Mouse (Mus musculus) hindbrain, postnatal 0 days (tissue): ENCODE measurements around the gene Ccs. TPM values are rescaled to one million over a fixed set of nuclear protein-coding genes. Genes with fewer than 3 reads are reported as not detected.

Source experiments
- ATAC-seq: fragments of 200-750 bp; cut with Nextera tagmentation; 2 replicates; pipeline ENCODE4 v1.8.0; 2017; ENCODE audit warnings: mild to moderate bottlenecking, moderate TSS enrichment, moderate library complexity
- DNase-seq: peaks from one replicate; pipeline ENCODE4 v3.0.0-alpha.2; 2015; ENCODE audit warnings: low spot score
- H3K27ac ChIP-seq: fragments of 300-500 bp; sonication (generic); 2 replicates; pipeline ENCODE4 v1.5.1; 2014; ENCODE audit warnings: mild to moderate bottlenecking
- H3K27me3 ChIP-seq: fragments of 300-500 bp; sonication (generic); 2 replicates; pipeline ENCODE4 v1.6.1; 2014; ENCODE audit warnings: low read length, mixed read lengths; ENCODE audit not compliant: insufficient read depth
- H3K36me3 ChIP-seq: fragments of 300-500 bp; sonication (generic); 2 replicates; pipeline ENCODE4 v1.6.1; 2014; ENCODE audit warnings: low read length, mixed read lengths; ENCODE audit not compliant: insufficient read depth
- H3K4me1 ChIP-seq: fragments of 300-500 bp; sonication (generic); 2 replicates; pipeline ENCODE4 v1.6.1; 2014; ENCODE audit warnings: antibody characterized with exemption, low read length, mixed read lengths; ENCODE audit not compliant: insufficient read depth
- H3K4me2 ChIP-seq: fragments of 300-500 bp; sonication (generic); 2 replicates; pipeline ENCODE4 v1.6.1; 2014; ENCODE audit warnings: low read depth, mild to moderate bottlenecking, low read length, moderate library complexity, mixed read lengths
- H3K4me3 ChIP-seq: fragments of 300-500 bp; sonication (generic); 2 replicates; pipeline ENCODE4 v1.5.1; 2014; ENCODE audit warnings: low read length
- H3K9ac ChIP-seq: fragments of 300-500 bp; sonication (generic); replicated peaks from 2 replicates; pipeline ENCODE4 v1.6.1; 2014; ENCODE audit warnings: mild to moderate bottlenecking, low read length, moderate library complexity, mixed read lengths
- H3K9me3 ChIP-seq: fragments of 300-500 bp; sonication (generic); 2 replicates; pipeline ENCODE4 v1.6.1; 2016; ENCODE audit warnings: low read length, mixed read lengths
- CTCF ChIP-seq: IDR thresholded peaks from 2 replicates; pipeline ENCODE4 v1.5.1; 2016; ENCODE audit warnings: antibody characterized with exemption, control low read depth, low read depth
- WGBS: fragments of 180-500 bp; shearing (Covaris S2); extraction: QIAGEN DNeasy Blood & Tissue Kit; methylation state at CpG from one replicate; pipeline ENCODE4 v1.1.7; 2014; 5-methylcytosine and 5-hydroxymethylcytosine counted together
- polyA plus RNA-seq: library from polyadenylated mRNA; unstranded; fragments of >200 nt; fragmentation: Nextera tagmentation; extraction: Ambion mirVana; gene quantifications from 2 replicates; pipeline ENCODE4 v1.2.1, GENCODE M21; 2015
- total RNA-seq: library from RNA; depleted of rRNA; stranded (reverse); fragments of >200 nt; gene quantifications from 2 replicates; pipeline ENCODE4 v1.2.3, GENCODE M21; 2014; rRNA removed

Ccs gene
- 21.2 and 32.0 TPM in 2 replicates for total RNA-seq
- 48.4 and 51.1 TPM in 2 replicates for polyA plus RNA-seq

DNA sequence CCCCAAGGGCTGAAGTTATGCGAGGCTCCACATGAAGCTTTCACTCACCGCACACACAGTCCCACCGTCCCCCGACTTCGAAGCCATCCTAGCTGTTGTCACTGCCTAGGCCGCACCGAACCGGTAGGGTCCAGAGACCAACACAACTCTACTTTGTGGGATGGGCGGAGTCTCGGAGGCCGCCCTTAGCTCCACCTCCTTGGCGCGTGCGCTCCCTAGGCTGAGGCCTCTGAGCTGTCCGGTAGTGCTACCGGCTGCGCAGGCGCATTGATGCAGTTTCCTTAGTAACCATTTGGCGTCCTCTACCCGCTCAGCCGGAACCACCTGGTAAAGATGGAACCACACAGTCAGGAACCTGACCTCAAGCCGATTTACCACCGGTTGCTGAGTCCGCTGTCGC is at the start of gene Ccs, which contains the start of gene Ccdc87:
Gene Ccs, minus strand, starts transcription at position 184 of the 400 bp plus-strand sequence.
Gene Ccdc87, plus strand, starts transcription at position 218 of the 400 bp plus-strand sequence.
- TF ChIP-seq CTCF: no peak; the same call in none of the 2 replicates
- WGBS: under 1% methylated on average over 25 of the region's 25 CpGs
- peaks cover 6% of the 10 kb centered on the region; the same call in 1 of the 2 replicates for H3K4me1 ChIP-seq
- H3K27me3 ChIP-seq: peaks cover 13% of the 10 kb centered on the region; the same call in 1 of the 2 replicates
- peak within 1 kb of the TSS; percentile 67 for H3K4me3 ChIP-seq
- ATAC-seq: peak; percentile 98
- DNase-seq: peak; percentile 98
- no peaks in the 10 kb centered on the region for H3K36me3 ChIP-seq
- peak within 1 kb of the TSS; percentile 98 for H3K4me2 ChIP-seq
- peak within 1 kb of the TSS; percentile 59 for H3K9ac ChIP-seq
- H3K9me3 ChIP-seq: no peaks in the 10 kb centered on the region
- H3K27ac ChIP-seq: peak within 1 kb of the TSS; percentile 37; the same call in 1 of the 2 replicates

DNA sequence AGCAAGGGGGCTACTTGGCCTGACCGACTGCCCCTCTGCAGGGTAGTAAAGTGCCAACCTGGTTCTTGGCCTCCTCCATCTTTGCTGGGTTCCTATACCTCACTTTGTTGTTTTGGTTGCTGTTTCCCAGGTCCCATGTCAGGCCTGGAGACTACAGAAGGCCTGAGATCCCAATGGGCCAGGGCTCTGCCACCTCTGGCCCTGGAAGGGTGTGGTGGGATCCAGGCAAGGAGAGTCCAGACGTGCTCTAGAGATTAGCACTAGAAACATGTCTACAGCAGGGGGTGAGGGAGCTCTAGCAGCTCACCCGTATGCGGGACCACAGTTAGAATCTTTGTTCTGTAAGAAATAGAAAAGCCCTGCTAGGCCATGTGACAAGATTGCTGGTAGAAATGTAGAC is 44.8 kb upstream of the Ccs start:
- H3K4me1 ChIP-seq: no peaks in the 10 kb centered on the region
- ATAC-seq (no peak), DNase-seq (no peak)
- H3K9ac ChIP-seq: no peak overlapping the region
- no peaks in the 10 kb centered on the region for H3K27me3 ChIP-seq
- no peaks in the 10 kb centered on the region for H3K9me3 ChIP-seq
- no peak overlapping the region for H3K27ac ChIP-seq
- 88% methylated on average over 4 of the region's 4 CpGs for WGBS
- TF ChIP-seq CTCF: no peak
- no peak overlapping the region for H3K4me2 ChIP-seq
- H3K4me3 ChIP-seq: no peak overlapping the region
- H3K36me3 ChIP-seq: no peaks in the 10 kb centered on the region; the same call in 1 of the 2 replicates

DNA sequence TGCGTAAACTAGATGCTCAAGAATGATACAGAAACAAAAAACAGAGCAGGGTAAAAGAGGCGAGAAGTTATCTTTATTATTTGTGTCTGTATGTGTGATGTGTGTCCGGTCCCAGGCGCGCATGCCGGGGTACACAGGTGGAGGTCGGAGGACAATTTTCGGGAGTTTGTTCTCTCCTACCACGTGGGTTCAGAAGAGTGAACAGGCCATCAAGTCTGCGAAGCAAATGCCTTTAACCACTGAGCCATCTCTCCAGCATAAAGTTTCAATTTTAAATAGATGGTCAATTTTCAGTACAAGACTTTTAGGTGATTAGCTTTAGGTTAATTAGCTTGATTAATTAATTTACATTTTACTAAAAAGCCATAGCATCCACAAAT is 40.2 kb upstream of the Ccs start:
- ATAC-seq (no peak), DNase-seq (no peak)
- peaks cover 8% of the 10 kb centered on the region; the same call in 1 of the 2 replicates for H3K4me1 ChIP-seq
- 72% methylated on average over 10 of the region's 10 CpGs for WGBS
- peak overlapping the region; percentile 77 for H3K4me3 ChIP-seq
- peak overlapping the region; percentile 83 for H3K4me2 ChIP-seq
- TF ChIP-seq CTCF: no peak
- no peak overlapping the region for H3K27ac ChIP-seq
- H3K27me3 ChIP-seq: no peaks in the 10 kb centered on the region
- no peaks in the 10 kb centered on the region for H3K9me3 ChIP-seq
- H3K36me3 ChIP-seq: no peaks in the 10 kb centered on the region; the same call in 1 of the 2 replicates
- peak overlapping the region; percentile 86 for H3K9ac ChIP-seq

DNA sequence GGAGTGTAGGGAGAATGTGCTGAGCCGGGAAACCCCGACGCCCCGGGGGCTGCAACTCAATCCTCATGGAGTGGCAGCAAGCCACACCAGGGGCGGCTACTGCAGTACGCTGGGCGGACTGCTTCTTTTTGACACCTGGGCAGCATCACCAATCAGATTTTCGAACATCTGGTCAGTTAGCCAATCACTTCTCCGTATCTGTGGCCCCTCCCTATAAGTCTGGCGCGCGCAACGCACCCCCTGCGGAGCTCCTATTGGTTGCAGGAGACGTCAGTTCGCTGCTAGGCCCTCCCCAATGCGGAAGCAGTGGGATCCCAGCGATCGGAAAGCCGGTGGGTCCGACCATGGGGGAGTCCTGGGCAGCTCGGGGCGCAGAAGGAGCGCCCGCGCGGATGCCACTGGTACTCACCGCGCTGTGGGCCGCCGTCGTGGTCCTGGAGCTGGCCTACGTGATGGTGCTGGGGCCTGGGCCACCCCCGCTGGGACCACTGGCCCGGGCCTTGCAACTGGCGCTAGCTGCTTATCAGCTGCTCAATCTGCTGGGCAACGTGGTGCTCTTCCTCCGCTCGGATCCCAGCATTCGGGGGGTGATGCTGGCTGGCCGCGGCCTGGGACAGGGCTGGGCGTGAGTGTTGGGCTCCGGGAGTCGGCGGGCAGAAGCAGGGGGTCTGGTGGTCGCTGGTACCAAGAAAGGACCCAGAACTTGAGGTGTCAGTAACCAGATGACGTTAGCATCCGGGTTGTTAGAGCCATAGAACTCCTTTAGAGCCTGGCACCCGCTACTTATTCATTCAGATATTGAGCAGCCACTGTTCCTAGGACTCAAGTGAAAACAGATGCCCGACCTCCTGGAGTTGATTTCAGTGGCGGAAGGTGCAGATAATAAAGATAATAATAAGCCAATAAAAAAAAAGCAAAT is 39.5 kb upstream of the Ccs start, which contains the start of gene Zdhhc24:
Gene Zdhhc24, plus strand, starts transcription at position 264 of the 919 bp plus-strand sequence.
- DNase-seq: peak; percentile 97
- Histone ChIP-seq H3K4me2 (peak within 1 kb of the TSS; percentile 83), H3K36me3 (no peaks in the 10 kb centered on the region; the same call in 1 of the 2 replicates), H3K4me1 (peaks cover 8% of the 10 kb centered on the region; the same call in 1 of the 2 replicates), H3K4me3 (peak within 1 kb of the TSS; percentile 77), H3K9me3 (no peaks in the 10 kb centered on the region), H3K27ac (peak within 1 kb of the TSS; percentile 83), H3K27me3 (no peaks in the 10 kb centered on the region), H3K9ac (peak within 1 kb of the TSS; percentile 86)
- peak; percentile 98 for ATAC-seq
- 1% methylated on average over 52 of the region's 52 CpGs for WGBS
- TF ChIP-seq CTCF: no peak

DNA sequence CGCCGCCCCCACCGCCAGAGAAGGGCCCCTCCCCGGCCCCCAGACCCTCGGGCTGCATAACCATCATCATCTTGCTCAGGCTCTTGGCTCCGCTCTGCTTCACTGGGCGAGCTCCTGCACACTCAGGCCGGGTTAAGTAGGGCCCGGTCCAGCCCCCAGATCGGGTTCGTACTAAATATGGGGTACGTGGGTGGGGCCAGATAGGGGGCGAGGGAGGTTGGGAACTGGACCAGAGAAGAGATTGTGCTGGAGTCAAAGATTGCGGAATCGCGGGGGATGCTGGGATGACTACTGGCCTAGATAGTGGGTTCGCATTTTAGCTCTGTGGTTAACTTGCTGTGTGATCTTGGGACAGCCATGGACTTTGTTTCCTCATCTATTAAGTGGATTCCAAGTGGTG is 38.7 kb upstream of the Ccs start, which contains the start of gene Actn3:
Gene Actn3, minus strand, starts transcription at position 125 of the 400 bp plus-strand sequence.
- Histone ChIP-seq H3K4me2 (peak within 1 kb of the TSS; percentile 83), H3K4me3 (peak within 1 kb of the TSS; percentile 77), H3K9me3 (no peaks in the 10 kb centered on the region), H3K4me1 (peaks cover 8% of the 10 kb centered on the region; the same call in 1 of the 2 replicates), H3K27ac (peak within 1 kb of the TSS; percentile 83), H3K36me3 (no peaks in the 10 kb centered on the region; the same call in 1 of the 2 replicates), H3K27me3 (no peaks in the 10 kb centered on the region), H3K9ac (peak within 1 kb of the TSS; percentile 86)
- WGBS: 5% methylated on average over 17 of the region's 17 CpGs
- DNase-seq: no peak
- no peak for ATAC-seq
- TF ChIP-seq CTCF: no peak

DNA sequence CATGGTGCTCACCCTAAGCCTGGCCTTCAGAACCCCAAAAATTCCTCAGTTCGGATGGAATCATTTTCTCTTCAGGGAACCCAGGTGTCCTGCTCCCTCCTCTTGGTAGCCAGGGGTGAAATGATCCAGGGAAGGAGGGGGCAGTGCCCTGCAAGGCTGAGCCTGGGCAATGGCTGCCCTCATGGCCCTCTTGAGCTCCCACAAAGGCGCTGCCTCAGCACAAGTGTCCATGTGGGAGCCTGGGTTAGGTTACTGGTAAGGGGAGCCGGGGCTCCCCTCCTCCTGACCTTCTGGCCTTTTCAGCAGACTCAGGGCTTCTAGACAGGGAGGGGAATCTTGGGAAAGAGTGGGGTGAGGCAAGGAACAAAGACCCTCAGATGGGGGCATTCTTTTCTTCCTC is 37.6 kb upstream of the Ccs start:
- Histone ChIP-seq H3K4me2 (no peak overlapping the region), H3K9ac (no peak overlapping the region), H3K4me1 (peaks cover 8% of the 10 kb centered on the region; the same call in 1 of the 2 replicates), H3K36me3 (no peaks in the 10 kb centered on the region), H3K4me3 (no peak overlapping the region), H3K27ac (no peak overlapping the region), H3K9me3 (no peaks in the 10 kb centered on the region), H3K27me3 (no peaks in the 10 kb centered on the region)
- 54% methylated on average over 3 of the region's 3 CpGs for WGBS
- no peak for TF ChIP-seq CTCF
- no peak for DNase-seq
- ATAC-seq: no peak
